Mouse (Mus musculus) monocyte, adult 5-6 weeks (primary cell): ENCODE measurements around the gene Olfr1220. TPM values are rescaled to one million over a fixed set of nuclear protein-coding genes. Genes with fewer than 3 reads are reported as not detected.

ENCODE experiments used
- ATAC-seq: fragments of 153-309, 156-312 bp; replicated peaks from 2 replicates; pipeline ENCODE4 v1.8.0; 2017; ENCODE audit warnings: mild to moderate bottlenecking; ENCODE audit not compliant: low TSS enrichment, insufficient number of reproducible peaks, severe bottlenecking, poor library complexity, low FRiP score
- total RNA-seq: library from RNA; stranded (forward); fragments of 200-1000, 200-491, 200-594 nt; gene quantifications from 3 replicates; pipeline ENCODE4 v1.2.3, GENCODE M21; 2017

Olfr1220 gene
- not detected in 3 replicates for total RNA-seq

DNA sequence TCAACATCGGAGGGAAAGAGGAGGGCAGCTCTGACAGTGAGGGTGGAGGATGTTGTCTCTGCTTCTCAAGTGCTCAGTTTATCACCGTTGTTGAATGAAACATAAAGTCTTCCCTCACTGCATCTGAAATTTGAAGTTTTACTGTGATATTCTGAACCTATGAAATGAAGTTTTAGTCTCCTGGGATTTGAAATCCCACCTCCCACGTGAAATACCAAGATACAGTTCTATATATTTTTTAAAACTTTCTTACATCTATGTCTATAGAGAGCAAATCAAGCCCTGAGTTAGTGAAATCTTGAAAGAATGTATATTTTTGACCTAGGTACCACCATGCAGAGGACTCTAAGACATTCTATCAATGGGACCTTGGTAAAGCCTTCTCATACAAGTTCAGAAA is at the start of gene Olfr1220:
Gene Olfr1220 (minus strand): TSS at position 101 of the 400 bp plus-strand sequence.
- no peak for ATAC-seq

DNA sequence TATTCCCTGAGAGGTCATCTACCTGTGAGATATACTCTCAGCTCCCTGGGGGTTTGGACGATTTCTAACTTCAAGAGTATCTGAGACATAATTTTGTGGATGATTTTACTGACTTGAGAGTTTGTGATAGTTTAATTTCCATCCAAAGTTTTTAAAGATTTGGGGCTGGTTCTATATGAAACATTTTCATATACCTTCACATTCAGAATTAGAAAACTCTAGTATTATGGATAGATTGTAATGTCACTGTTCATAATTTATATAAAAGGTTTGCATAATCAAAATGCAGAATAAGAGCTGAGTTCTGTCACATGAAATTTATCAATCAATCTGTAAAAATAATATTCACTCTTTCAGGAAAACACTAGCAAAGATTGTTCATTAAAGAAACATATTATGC is 44.8 kb upstream of the Olfr1220 start, which contains the start of gene Olfr1223:
Gene Olfr1223 (minus strand): TSS at position 101 of the 400 bp plus-strand sequence.
- ATAC-seq: no peak

- no peak for ATAC-seq
Observed at GRCm38 (mm10) chr2:89132954-89133353, 26.3 kb upstream of the Olfr1220 start, which contains the start of gene Olfr1222. Olfr1222 (minus strand) TSS chr2:89133054.

- ATAC-seq: no peak
Observed at GRCm38 (mm10) chr2:89117183-89117582, 10.5 kb upstream of the Olfr1220 start, which contains the start of gene Olfr1221. Olfr1221 (minus strand) TSS chr2:89117283.

GRCm38 (mm10) chr2:89105651-89106050 is 984 bp downstream of the Olfr1220 start:
- ATAC-seq: no peak

DNA sequence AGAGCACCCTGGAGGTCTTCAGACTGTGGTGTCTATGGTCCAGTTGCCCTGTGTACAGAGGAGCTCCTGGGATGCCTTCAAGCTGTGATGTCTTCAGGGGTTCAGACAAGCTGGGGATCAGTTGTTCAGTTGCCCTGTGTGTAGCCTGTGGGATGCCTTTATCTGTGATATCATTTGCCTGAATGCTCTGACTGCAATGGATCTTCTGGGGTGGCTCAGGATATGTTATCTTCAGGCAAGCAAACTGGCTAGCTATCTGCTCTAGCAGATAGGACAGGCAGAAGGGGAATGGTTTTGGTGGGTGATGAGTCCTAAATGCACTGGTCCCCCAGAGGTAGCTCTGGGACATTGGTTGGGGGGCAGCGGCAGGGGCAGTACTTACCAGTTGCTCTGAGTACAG is 12.8 kb downstream of the Olfr1220 start:
- no peak for ATAC-seq

DNA sequence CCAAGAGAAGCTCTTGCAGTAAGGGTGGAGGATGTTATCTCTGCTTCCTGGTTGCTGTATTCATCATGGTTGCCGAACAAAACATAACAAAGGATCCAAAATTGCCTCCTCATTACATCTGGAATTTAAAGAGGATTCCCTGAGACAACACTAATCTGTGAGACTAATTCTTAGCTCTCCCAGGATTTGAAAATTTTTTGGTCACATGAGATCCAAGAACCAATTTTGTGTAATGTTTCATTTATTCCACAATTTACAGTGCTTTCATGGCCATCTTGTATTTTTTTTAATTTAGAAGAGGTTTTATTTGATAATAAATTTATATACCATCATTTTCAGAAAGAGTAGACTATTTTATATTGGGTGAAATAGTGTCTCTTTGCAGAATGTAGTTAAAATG is 23.2 kb downstream of the Olfr1220 start, which contains the start of gene Olfr1219:
Gene Olfr1219 (minus strand): TSS at position 101 of the 400 bp plus-strand sequence.
- ATAC-seq: no peak

- ATAC-seq: no peak
Observed at GRCm38 (mm10) chr2:89081487-89081886, 25.1 kb downstream of the Olfr1220 start.

GRCm38 (mm10) chr2:89061087-89061486 is 45.5 kb downstream of the Olfr1220 start, which contains the start of gene Olfr1218:
Olfr1218 (minus strand) TSS chr2:89061187.
- no peak for ATAC-seq

Other genes with a start within 250 kb of the Olfr1220 start
- not detected in 3 replicates for gene Olfr1206, start 243.6 kb downstream of the Olfr1220 start, total RNA-seq
- gene Olfr1208, start 204.5 kb downstream of the Olfr1220 start, total RNA-seq: not detected in 3 replicates
- gene Olfr1209, start 191.7 kb downstream of the Olfr1220 start, total RNA-seq: not detected in 3 replicates
- gene Olfr1211, start 168.7 kb downstream of the Olfr1220 start, total RNA-seq: 0.75 TPM in 1 of 3 replicates, not detected in the others
- gene Olfr1212, start 152.9 kb downstream of the Olfr1220 start, total RNA-seq: not detected in 3 replicates
- gene Gm13762, start 126.6 kb downstream of the Olfr1220 start, total RNA-seq: not detected in 3 replicates
- not detected in 3 replicates for gene Olfr1214, start 114.2 kb downstream of the Olfr1220 start, total RNA-seq
- gene Olfr1215, start 99.9 kb downstream of the Olfr1220 start, total RNA-seq: not detected in 3 replicates
- gene Olfr1216, start 88.5 kb downstream of the Olfr1220 start, total RNA-seq: not detected in 3 replicates
- not detected in 3 replicates for gene Olfr1217, start 74.8 kb downstream of the Olfr1220 start, total RNA-seq
- not detected in 3 replicates for gene Olfr1218, start 45.6 kb downstream of the Olfr1220 start, total RNA-seq
- gene Olfr1219, start 23.3 kb downstream of the Olfr1220 start, total RNA-seq: not detected in 3 replicates
- not detected in 3 replicates for gene Olfr1221, start 10.4 kb upstream of the Olfr1220 start, total RNA-seq
- 0.96 TPM in 1 of 3 replicates, not detected in the others for gene Olfr1222, start 26.2 kb upstream of the Olfr1220 start, total RNA-seq
- gene Olfr1223, start 44.7 kb upstream of the Olfr1220 start, total RNA-seq: not detected in 3 replicates
- gene Olfr1224-ps1, start 57.3 kb upstream of the Olfr1220 start, total RNA-seq: not detected in 3 replicates
- gene Olfr1225, start 67.8 kb upstream of the Olfr1220 start, total RNA-seq: not detected in 3 replicates
- gene Olfr1226, start 93.2 kb upstream of the Olfr1220 start, total RNA-seq: not detected in 3 replicates
- 1.0 TPM in 1 of 3 replicates, not detected in the others for gene Olfr1228, start 147.2 kb upstream of the Olfr1220 start, total RNA-seq
- gene Olfr1229, start 181.2 kb upstream of the Olfr1220 start, total RNA-seq: not detected in 3 replicates
- gene Olfr1230, start 190.4 kb upstream of the Olfr1220 start, total RNA-seq: not detected in 3 replicates
- gene Olfr1231, start 200.2 kb upstream of the Olfr1220 start, total RNA-seq: 1.3 TPM in 1 of 3 replicates, not detected in the others
- gene Olfr1232, start 222.8 kb upstream of the Olfr1220 start, total RNA-seq: not detected in 3 replicates
- not detected in 3 replicates for gene Olfr1233, start 235.6 kb upstream of the Olfr1220 start, total RNA-seq